Mouse (Mus musculus): ENCODE data around the gene Zbtb26. TPM values are rescaled to one million over a fixed set of nuclear protein-coding genes. Genes with fewer than 3 reads are reported as not detected.

The Zbtb26 gene
- total and polyA plus RNA-seq, 3 experiments, result 4.2 to 5.0 TPM; not detected in 1

DNA sequence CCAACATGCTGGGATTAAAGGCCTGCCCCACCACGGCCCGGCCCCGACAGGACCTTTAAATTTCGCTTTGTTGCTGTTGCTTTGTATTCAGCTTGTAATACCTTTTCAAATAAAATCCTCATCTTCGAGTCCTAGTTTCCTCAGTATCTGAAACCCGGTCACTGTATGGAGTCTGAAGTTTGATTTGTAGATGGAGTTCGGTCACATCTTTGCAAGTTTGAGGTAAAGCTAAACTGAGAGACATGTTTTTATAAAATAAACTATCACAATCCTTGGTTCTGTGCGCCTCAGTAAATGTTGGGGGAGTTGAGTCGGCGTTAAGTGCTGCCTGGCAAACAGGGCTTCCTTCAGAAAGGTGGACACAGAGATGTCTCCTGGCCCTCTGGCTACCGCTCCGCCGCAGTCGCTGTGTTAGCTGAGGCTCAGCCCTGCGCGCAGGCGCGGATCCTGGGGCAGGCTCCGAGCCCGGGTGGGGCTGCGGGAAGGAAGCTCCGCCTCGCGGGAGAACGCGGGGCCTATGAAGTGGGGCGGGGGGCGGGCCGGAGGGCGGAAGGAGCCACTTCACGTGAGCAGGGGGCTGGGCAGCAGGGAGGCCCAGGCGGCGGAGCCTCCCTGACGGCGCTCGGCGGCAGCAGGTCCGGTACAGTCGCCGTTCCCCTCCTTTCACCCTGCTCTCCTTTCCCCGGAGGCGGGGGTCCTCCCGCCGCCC is 8.9 kb upstream of the Zbtb26 start (continued):
- peak; percentile 62 for TF ChIP-seq POLR2AphosphoS2 (IDR thresholded peaks at IDR 0.05; ENCODE audit: low read length)
- TF ChIP-seq NRF1 (IDR thresholded peaks at IDR 0.05; ENCODE audit: insufficient read depth, low read depth, low read length, poor library complexity, severe bottlenecking), result peak; percentile 76
- TF ChIP-seq POLR2A (IDR thresholded peaks at IDR 0.05; ENCODE audit: control insufficient read depth in 1 of 2, insufficient read depth in 1 of 2, low read depth in 1 of 2, low read length in 2 of 2, poor library complexity in 1 of 2), result peak; percentile 88 to 96
- TF ChIP-seq HCFC1 (IDR thresholded peaks at IDR 0.05; ENCODE audit: low read depth, low read length), result peak; percentile 79
- 0 out of 4 replicates have a peak, but pooled peaks of 1 of the 2 experiments have one; percentile 38 for TF ChIP-seq USF2 (IDR thresholded peaks at IDR 0.05; ENCODE audit: borderline replicate concordance in 1 of 2, insufficient read depth in 1 of 2, low read depth in 1 of 2, low read length in 2 of 2)
- TF ChIP-seq BHLHE40 (IDR thresholded peaks at IDR 0.05; ENCODE audit: borderline replicate concordance, low read depth, low read length), result peak; percentile 97
- 0 out of 2 replicates have a peak, but pooled peaks have one; percentile 39 for TF ChIP-seq SIN3A (IDR thresholded peaks at IDR 0.05; ENCODE audit: low read length)
- TF ChIP-seq CTCF (IDR thresholded peaks at IDR 0.05 in 2 of 3, conservative IDR thresholded peaks at IDR 0.05 in 1 of 3; ENCODE audit: control insufficient read depth in 1 of 3, insufficient read depth in 1 of 3, low read depth in 2 of 3, low read length in 3 of 3, poor library complexity in 1 of 3, severe bottlenecking in 1 of 3), result no peak
- TF ChIP-seq ELF1 (IDR thresholded peaks at IDR 0.05; ENCODE audit: low read depth, low read length), result peak; percentile 68
- no peak for TF ChIP-seq ZC3H11A (IDR thresholded peaks at IDR 0.05; ENCODE audit: low read depth, low read length)
- no peak for TF ChIP-seq SMC3 (IDR thresholded peaks at IDR 0.05; ENCODE audit: low read depth, low read length)
- TF ChIP-seq ETS1 (IDR thresholded peaks at IDR 0.05; ENCODE audit: low read depth, low read length), result no peak; the same call in 1 of the 2 replicates
- no peak for TF ChIP-seq MAFK (IDR thresholded peaks at IDR 0.05; ENCODE audit: borderline replicate concordance, low read depth, low read length)

DNA sequence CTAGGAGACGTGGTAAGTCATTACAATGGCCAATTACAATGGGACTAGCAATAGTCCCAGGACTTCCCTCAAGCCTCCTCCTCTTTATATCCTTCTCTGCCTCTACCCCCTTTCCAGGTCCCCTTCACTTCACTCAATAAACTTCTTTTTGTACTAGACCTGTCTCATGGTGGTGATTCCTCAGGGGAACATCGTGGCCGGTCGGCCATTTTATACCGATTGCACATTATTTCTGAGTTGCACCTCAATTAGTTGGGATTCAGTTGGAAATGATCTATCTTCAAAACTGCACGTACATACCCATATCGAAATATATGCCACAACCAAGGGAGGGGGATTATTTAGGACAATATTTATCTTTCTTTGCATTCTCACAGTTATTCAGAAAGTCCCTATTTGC is 11.3 kb downstream of the Zbtb26 start:
- Histone ChIP-seq H3K79me2 (ENCODE audit: control insufficient read depth, insufficient read depth, low read length, poor library complexity) (peaks cover 22% of the 10 kb centered on the region), H3K4me3 (ENCODE audit: control insufficient read depth in 1 of 2, insufficient read depth in 1 of 2, low read depth in 2 of 2, low read length in 2 of 2) (peak overlapping the region; percentile 71 to 86), H3K9ac (ENCODE audit: control insufficient read depth, low read depth, low read length, poor library complexity, severe bottlenecking) (peak overlapping the region; percentile 77), H3K36me3 (ENCODE audit: control insufficient read depth in 1 of 2, insufficient read depth in 2 of 2, low read length in 2 of 2) (peaks cover 4 to 25% of the 10 kb centered on the region in 2 experiments), H3K4me1 (ENCODE audit: control insufficient read depth in 1 of 2, insufficient read depth in 2 of 2, low read length in 2 of 2) (peaks cover 6 to 7% of the 10 kb centered on the region in 2 experiments; a peak in 3 of 4 replicates), H3K27me3 (ENCODE audit: control insufficient read depth in 1 of 2, insufficient read depth in 2 of 2, low read length in 2 of 2) (no peaks in the 10 kb centered on the region), H3K27ac (ENCODE audit: control insufficient read depth, low read depth, low read length) (peak overlapping the region; percentile 88), H3K9me3 (replicated peaks; ENCODE audit: insufficient read depth, low read length) (no peaks in the 10 kb centered on the region)
- DNase-seq (ENCODE audit: low read depth, low spot score), result peak; percentile 67
- TF ChIP-seq HCFC1 (IDR thresholded peaks at IDR 0.05; ENCODE audit: low read depth, low read length), result 0 out of 2 replicates have a peak, but pooled peaks have one; percentile 41
- TF ChIP-seq POLR2AphosphoS2 (IDR thresholded peaks at IDR 0.05; ENCODE audit: low read length), result 0 out of 2 replicates have a peak, but pooled peaks have one; percentile 11
- TF ChIP-seq SIN3A (IDR thresholded peaks at IDR 0.05; ENCODE audit: low read length), result peak; percentile 17; the same call in 1 of the 2 replicates
- peak; percentile 44 for TF ChIP-seq MYC (IDR thresholded peaks at IDR 0.05; ENCODE audit: low read depth, low read length)
- TF ChIP-seq JUND (IDR thresholded peaks at IDR 0.05; ENCODE audit: low read depth, low read length), result no peak
- TF ChIP-seq CHD2 (IDR thresholded peaks at IDR 0.05; ENCODE audit: low read length), result no peak
- TF ChIP-seq USF2 (IDR thresholded peaks at IDR 0.05; ENCODE audit: borderline replicate concordance in 1 of 2, insufficient read depth in 1 of 2, low read depth in 1 of 2, low read length in 2 of 2), result no peak
- TF ChIP-seq RCOR1 (IDR thresholded peaks at IDR 0.05; ENCODE audit: low read depth, low read length), result no peak
- no peak for TF ChIP-seq ZNF384 (IDR thresholded peaks at IDR 0.05; ENCODE audit: low read depth, low read length)
- no peak for TF ChIP-seq ZKSCAN1 (IDR thresholded peaks at IDR 0.05; ENCODE audit: low read depth, low read length)
- TF ChIP-seq MYB (IDR thresholded peaks at IDR 0.05; ENCODE audit: low read depth, low read length), result no peak
- TF ChIP-seq TAL1 (IDR thresholded peaks at IDR 0.05; ENCODE audit: low read length), result no peak
- TF ChIP-seq CHD1 (IDR thresholded peaks at IDR 0.05; ENCODE audit: low read depth, low read length), result peak; percentile 74; the same call in 1 of the 2 replicates
- no peak for TF ChIP-seq GABPA (IDR thresholded peaks at IDR 0.05; ENCODE audit: low read depth, low read length)
- TF ChIP-seq TBP (IDR thresholded peaks at IDR 0.05; ENCODE audit: low read depth, low read length), result 0 out of 2 replicates have a peak, but pooled peaks have one; percentile 46
- TF ChIP-seq E2F4 (IDR thresholded peaks at IDR 0.05; ENCODE audit: borderline replicate concordance, low read depth, low read length), result no peak
- TF ChIP-seq MEF2A (IDR thresholded peaks at IDR 0.05; ENCODE audit: extremely low read depth, insufficient replicate concordance, low read depth, low read length, poor library complexity, severe bottlenecking), result no peak
